Mouse (Mus musculus): ENCODE measurements around the gene Tnr. TPM values are rescaled to one million over a fixed set of nuclear protein-coding genes. Genes with fewer than 3 reads are reported as not detected.

Tnr gene
- polyA plus RNA-seq (2012; ENCODE audit: insufficient read depth, insufficient read length, missing spikeins) = not detected in 2 replicates

DNA sequence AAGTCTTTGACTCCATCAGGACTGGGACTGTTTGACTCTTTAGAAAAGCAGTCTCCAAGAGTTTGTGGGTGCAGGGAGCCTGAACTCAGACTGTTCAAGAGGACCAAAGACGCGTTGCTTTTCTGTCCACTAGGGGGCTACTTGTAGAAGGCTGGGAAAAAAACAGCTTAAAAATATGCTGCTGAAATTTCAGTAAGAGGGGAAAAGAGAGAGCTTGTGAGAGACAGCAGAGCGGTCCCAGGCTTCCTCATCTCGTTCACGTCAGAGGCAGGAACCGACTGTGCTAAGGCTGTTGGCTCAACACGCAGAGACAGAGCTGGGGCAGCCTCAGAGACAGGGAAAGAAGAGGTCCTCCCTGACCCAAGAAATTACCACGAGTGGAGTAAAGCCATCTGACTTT, at the start of gene Tnr:
Gene Tnr (plus strand): TSS at position 192 of the 400 bp plus-strand sequence.
- no peaks in the 10 kb centered on the region for H3K4me1 ChIP-seq (ENCODE audit: control insufficient read depth, insufficient read depth, insufficient read length, low read length)

DNA sequence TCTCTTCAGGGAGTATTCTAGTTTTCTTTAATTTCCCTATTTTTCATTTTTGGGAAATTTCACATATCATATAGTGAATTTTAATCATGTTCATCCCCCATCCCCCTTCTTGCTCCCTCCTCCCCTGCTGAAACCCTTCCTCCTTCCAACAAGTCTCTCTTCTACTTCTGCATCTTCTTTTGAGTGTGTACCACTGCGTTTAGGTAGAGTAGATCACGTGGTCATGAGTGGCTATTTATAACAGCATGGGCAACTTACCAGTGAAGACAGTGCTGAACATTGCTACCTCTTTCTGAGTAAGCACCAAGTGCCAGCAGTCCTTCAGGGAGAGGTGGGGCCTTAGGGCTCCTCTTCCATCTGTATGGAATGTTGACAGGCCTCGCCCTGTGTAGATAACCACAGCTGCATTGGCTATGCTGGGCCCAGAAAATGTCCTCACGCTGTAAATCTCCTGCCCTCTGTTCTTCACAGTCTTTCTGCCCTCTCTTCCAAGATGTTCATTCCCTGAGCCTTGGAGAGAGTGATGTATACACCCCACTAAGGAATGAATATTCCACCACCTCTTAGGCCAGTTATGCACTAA, 33.6 kb upstream of the Tnr start:
- no peak overlapping the region for H3K27ac ChIP-seq (replicated peaks; ENCODE audit: low read depth, low read length)
- H3K4me3 ChIP-seq (ENCODE audit: insufficient read depth, low read depth, low read length) = no peak overlapping the region

More for the DNA sequence above, at the start of gene Tnr:
- no peak within 1 kb of the TSS for H3K4me3 ChIP-seq (ENCODE audit: insufficient read depth, low read depth, low read length)
- no peak within 1 kb of the TSS for H3K27ac ChIP-seq (replicated peaks; ENCODE audit: low read depth, low read length)

DNA sequence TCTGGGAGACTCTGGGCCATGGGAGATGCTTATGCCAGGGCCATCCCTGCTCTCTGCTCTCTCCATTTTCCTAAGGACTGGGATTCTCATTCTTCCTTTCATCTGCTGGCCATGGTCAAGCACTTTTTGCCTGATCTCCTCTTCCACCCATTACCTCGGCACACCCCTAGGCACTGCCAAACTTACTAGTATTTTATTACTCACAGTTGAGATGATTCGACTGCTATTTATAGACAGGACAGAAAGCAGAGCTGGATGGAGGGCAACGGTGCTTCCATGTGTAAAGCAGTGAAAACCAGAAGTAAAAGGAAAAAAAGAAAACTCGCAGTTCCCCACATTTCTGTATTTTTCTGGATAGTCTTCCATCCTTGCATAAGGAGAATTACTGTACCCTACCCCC, 31.0 kb upstream of the Tnr start:
- Histone ChIP-seq H3K4me1 (ENCODE audit: control insufficient read depth, insufficient read depth, insufficient read length, low read length) (no peaks in the 10 kb centered on the region), H3K4me3 (ENCODE audit: insufficient read depth, low read depth, low read length) (no peak overlapping the region), H3K27ac (replicated peaks; ENCODE audit: low read depth, low read length) (no peak overlapping the region)

More for the DNA sequence above, 33.6 kb upstream of the Tnr start:
- H3K4me1 ChIP-seq (ENCODE audit: control insufficient read depth, insufficient read depth, insufficient read length, low read length) = no peaks in the 10 kb centered on the region

DNA sequence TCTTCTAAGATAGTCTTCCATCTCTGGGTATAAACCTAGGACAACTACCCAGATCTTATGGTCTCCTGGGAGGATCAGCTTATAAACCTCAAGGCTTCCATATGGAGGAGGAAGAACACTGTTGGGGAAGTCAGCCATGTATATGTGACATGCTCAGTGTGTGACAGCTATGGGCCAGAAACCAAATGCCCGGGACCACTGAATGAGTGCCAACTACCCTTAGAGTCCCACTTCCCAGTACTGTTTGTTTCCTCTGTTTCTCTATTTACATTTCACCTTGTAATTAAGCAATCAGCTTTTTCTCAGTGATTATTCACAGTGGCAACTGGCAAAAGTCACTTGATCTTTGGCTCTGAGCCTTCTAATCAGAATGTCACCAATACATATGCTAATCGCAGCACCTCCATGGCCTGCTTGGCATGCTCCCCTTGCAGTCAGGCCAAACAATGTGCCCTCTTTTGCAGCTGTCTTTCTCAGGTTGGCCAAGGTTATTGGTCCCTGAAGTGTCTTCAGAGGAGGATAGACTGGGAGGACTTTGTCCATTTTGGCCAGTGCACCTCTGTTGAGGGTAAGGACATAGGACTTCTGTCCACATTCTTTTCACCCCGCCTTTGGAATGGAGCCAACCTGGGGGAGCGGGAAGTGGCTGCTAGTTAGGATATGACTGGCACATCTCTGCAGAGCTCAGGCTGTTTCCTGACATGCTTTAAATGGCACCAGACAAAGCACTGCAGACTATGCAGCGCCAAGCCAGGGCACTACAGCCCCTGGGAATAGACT, 29.7 kb upstream of the Tnr start:
- Histone ChIP-seq H3K4me3 (ENCODE audit: insufficient read depth, low read depth, low read length) (no peak overlapping the region), H3K27ac (replicated peaks; ENCODE audit: low read depth, low read length) (no peak overlapping the region)

DNA sequence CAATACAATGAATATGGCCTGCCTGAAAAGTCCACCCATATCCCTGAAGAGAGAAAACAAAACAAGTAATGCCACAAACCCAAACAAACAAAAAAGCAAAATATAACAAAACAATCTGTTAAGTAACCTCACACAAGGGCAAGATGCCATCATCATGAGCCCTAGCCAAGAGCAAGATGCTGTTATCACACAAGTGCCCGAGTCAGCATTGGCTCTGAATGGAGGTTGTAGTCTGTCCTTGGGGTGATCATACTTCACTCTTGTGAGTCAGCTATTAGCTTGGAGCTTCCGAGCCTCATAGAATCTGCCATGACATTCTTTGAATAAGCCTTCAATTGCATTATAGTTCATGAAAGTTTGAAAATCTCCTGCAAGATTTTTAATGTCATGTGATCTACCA, 25.3 kb upstream of the Tnr start:
- no peak overlapping the region for H3K4me3 ChIP-seq (ENCODE audit: insufficient read depth, low read depth, low read length)
- H3K27ac ChIP-seq (replicated peaks; ENCODE audit: low read depth, low read length) = no peak overlapping the region
- no peaks in the 10 kb centered on the region for H3K4me1 ChIP-seq (ENCODE audit: control insufficient read depth, insufficient read depth, insufficient read length, low read length)

More for the DNA sequence above, 29.7 kb upstream of the Tnr start:
- H3K4me1 ChIP-seq (ENCODE audit: control insufficient read depth, insufficient read depth, insufficient read length, low read length) = no peaks in the 10 kb centered on the region

DNA sequence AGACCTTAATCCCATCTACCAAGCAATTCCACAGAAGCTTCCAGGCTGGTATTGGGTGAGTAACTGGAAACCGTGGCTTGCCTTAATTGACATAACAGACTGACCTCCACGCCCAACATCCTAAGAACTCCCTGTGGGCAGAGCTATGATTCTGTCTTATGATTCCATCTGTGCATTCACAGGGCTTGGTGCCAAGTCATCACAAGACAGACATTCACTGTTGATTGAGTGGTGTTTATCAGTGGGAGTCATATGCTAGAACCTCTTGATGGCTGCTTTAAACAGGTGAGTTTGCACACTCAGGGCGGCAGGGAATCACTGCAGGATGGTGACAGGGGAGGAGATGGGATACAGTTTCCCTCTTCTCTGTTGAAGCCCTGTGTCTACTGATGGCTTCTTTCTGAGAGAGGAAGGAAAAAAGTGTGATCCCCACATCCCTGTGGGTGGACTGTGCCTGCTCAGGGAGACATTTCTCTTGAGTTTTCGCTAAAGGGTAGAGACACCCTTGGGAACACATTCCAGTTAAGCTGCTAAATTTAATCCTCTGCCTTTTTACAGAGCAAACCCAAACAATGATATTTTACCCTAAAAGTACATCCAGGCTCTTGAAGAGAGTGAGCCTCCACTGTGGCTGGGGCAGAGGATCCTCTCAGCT, 23.6 kb upstream of the Tnr start:
- no peak overlapping the region for H3K27ac ChIP-seq (replicated peaks; ENCODE audit: low read depth, low read length)
- no peaks in the 10 kb centered on the region for H3K4me1 ChIP-seq (ENCODE audit: control insufficient read depth, insufficient read depth, insufficient read length, low read length)
- H3K4me3 ChIP-seq (ENCODE audit: insufficient read depth, low read depth, low read length) = no peak overlapping the region

DNA sequence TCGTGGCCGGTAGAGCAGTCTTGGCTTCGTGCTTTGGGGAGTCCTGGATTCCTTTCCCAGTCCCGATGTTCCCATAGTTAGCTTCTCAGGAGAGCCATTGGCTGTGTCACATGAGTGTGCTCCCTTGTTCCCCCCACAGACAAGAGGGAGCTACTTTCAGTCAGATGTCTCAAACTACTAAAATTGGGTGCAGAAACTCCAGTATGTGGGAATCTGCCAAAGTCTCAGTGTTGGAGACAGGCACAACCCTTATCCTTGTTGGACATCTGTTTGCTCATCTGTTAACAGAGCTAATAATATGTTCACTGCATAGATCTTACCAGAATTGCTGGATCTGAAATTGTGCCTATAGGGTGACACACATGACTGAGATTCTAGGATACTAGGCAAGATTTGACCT, 21.7 kb upstream of the Tnr start:
- H3K27ac ChIP-seq (replicated peaks; ENCODE audit: low read depth, low read length) = no peak overlapping the region
- no peak overlapping the region for H3K4me3 ChIP-seq (ENCODE audit: insufficient read depth, low read depth, low read length)
- H3K4me1 ChIP-seq (ENCODE audit: control insufficient read depth, insufficient read depth, insufficient read length, low read length) = no peaks in the 10 kb centered on the region

DNA sequence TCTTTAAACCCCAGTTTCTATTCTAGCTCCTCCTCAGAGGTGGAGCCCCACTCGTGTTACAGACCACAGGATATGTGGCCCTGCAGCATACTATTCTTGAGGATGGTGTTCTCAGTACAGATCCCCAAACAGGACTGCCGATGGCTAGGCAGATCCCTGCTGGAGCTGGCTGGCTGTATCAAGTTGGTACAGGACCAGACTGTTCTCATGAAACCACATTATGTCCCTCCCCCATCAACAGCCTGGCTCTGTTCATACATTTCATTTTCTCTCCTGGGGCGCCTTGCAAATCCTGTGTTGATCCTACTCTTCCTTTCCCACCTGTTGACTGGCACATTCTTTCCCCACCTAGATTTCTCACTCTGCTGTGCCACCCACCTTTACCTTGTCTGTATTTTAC, 12.9 kb upstream of the Tnr start:
- no peak overlapping the region for H3K4me3 ChIP-seq (ENCODE audit: insufficient read depth, low read depth, low read length)
- no peak overlapping the region for H3K27ac ChIP-seq (replicated peaks; ENCODE audit: low read depth, low read length)
- H3K4me1 ChIP-seq (ENCODE audit: control insufficient read depth, insufficient read depth, insufficient read length, low read length) = no peaks in the 10 kb centered on the region

DNA sequence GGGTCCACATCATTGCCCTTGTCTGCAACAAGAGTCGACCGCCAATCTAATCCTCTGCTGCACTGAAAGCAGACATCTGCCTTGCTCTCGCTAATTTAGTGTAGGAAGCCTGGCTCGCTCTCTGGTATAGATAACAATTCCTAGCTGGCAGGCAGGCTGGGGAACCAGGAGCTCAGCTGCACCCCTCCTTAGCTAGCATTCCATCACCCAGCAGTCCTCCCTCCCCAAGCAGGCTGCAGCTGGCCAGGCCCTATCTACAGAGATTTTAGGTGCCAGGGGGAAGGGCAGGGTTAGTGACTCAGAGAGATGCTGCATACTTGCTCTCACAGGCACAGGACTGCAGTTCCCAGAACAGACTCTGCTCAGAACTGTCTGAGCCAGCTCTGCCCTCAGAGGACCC, 5.9 kb upstream of the Tnr start:
- no peak overlapping the region for H3K27ac ChIP-seq (replicated peaks; ENCODE audit: low read depth, low read length)
- H3K4me3 ChIP-seq (ENCODE audit: insufficient read depth, low read depth, low read length) = no peak overlapping the region
- H3K4me1 ChIP-seq (ENCODE audit: control insufficient read depth, insufficient read depth, insufficient read length, low read length) = no peaks in the 10 kb centered on the region

DNA sequence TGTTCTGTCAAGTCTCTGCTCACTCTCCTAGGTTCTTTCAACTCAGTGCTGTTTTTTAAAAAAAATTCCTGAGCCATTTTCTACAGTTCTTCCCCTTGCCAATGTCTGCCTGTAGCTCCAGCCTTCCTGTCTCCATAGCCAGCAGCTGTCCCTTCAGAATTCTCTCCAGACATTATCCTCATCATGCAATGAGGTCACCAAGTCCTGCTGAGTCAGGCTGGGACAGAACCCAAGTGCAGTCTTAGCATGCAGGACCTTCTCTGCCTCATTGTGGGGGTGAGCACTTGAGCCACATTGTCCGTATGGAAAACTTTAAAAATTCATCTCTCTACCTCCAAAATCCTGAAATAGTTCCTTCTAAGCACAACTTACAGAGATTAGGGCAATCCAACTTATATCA, 4.4 kb upstream of the Tnr start:
- no peak overlapping the region for H3K27ac ChIP-seq (replicated peaks; ENCODE audit: low read depth, low read length)
- H3K4me1 ChIP-seq (ENCODE audit: control insufficient read depth, insufficient read depth, insufficient read length, low read length) = no peaks in the 10 kb centered on the region
- no peak overlapping the region for H3K4me3 ChIP-seq (ENCODE audit: insufficient read depth, low read depth, low read length)

DNA sequence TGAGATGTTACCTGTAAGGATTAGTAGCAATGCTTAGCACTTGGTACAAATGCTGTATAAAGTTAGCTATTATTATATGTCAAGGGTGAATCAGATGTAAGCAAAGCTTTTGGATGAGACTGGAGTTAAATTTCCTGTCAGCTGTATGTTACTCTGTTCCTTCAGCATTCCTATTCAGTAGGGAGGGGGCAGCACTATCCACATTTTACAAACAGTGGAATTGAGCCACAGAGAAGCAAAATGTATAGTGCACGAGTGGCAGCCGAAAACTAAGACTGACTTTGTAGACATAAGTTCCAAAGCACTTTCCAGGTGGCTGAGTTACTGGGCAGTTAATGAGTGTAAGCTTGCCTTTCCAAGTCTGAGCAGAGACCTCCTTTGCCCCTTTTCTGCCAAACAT, 500 bp upstream of the Tnr start:
- H3K4me3 ChIP-seq (ENCODE audit: insufficient read depth, low read depth, low read length) = no peak overlapping the region
- H3K27ac ChIP-seq (replicated peaks; ENCODE audit: low read depth, low read length) = no peak overlapping the region
- H3K4me1 ChIP-seq (ENCODE audit: control insufficient read depth, insufficient read depth, insufficient read length, low read length) = no peaks in the 10 kb centered on the region

DNA sequence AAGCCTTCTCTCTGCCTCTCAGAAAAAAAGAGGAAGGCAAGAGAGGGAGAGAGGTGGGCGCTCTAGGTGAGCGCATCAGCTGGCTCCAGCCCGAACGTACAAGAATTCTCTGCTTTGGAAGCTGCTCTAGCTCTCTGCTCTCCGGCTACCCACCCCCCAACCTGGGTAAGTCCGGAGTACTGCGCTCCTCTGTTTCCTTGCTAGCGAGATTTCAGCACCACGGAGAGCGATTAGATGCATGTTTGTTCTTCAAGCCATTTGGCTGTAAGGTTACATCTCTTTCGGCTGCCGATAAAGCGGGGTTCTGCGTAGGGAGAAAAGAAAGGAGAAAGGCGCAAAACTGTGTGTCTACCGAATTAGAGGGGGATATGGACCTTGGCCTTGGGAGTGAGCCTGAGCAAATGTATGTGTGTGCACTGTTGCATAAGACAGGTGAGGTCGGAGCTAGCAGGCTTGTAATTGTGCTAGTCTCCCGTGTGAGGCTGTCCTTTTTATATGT, 531 bp downstream of the Tnr start:
- H3K4me1 ChIP-seq (ENCODE audit: control insufficient read depth, insufficient read depth, insufficient read length, low read length) = no peaks in the 10 kb centered on the region
- H3K27ac ChIP-seq (replicated peaks; ENCODE audit: low read depth, low read length) = no peak overlapping the region
- H3K4me3 ChIP-seq (ENCODE audit: insufficient read depth, low read depth, low read length) = no peak overlapping the region

DNA sequence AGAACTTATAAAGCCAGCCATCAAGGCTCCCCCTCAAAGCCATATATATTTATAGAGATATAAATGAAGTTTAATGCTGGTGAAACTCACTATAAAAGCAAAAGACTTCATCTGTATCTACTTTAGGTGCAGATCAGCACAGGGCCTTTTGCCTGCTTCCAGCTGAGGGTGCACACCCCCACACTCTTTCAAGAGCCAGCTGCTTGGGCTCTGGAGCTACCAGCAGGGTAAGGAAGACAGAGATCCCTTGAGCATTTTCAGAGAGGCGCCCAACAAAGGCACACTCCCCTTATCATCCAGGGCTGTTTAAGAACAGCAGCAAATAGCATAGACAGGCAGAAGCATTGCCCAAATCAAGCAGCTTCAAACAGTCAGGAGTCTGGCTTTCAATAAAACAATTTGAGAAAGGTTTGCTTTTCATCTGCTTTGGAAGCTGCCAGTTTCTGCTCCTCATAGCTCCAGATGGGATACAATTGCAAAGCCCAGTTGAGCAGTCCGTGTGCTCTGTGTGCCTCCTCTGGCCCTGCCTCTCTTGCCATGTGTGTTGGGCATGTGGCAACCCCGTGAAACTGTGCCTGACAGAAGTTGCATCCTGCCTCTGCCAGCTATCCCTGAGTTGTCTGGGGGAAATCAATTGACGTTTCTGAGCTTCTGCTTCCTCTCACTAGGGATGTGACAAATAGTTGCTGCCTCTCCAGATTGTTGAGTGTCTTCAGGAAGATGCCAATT, 9.4 kb downstream of the Tnr start:
- Histone ChIP-seq H3K4me3 (ENCODE audit: insufficient read depth, low read depth, low read length) (no peak overlapping the region), H3K4me1 (ENCODE audit: control insufficient read depth, insufficient read depth, insufficient read length, low read length) (no peaks in the 10 kb centered on the region), H3K27ac (replicated peaks; ENCODE audit: low read depth, low read length) (no peak overlapping the region)

DNA sequence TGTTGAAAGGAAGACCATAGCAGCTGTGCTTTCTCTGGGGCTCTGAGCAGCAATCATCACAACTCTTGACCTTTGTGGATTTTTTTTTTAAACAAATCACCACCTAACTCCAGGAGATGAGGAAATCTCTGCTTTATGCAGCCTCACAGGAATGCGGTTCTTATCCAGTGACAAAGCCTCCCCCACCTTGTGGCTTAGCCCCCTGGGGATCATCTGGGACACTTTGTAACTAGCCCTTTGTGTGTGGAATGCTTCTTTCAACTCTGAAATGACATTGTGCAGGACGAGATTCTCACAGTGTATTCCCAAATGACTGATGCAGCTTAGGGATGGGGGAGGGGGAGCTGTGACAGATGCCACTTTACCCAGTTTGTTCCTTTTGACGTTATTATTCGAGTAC, 12.0 kb downstream of the Tnr start:
- Histone ChIP-seq H3K4me1 (ENCODE audit: control insufficient read depth, insufficient read depth, insufficient read length, low read length) (no peaks in the 10 kb centered on the region), H3K27ac (replicated peaks; ENCODE audit: low read depth, low read length) (no peak overlapping the region), H3K4me3 (ENCODE audit: insufficient read depth, low read depth, low read length) (no peak overlapping the region)

DNA sequence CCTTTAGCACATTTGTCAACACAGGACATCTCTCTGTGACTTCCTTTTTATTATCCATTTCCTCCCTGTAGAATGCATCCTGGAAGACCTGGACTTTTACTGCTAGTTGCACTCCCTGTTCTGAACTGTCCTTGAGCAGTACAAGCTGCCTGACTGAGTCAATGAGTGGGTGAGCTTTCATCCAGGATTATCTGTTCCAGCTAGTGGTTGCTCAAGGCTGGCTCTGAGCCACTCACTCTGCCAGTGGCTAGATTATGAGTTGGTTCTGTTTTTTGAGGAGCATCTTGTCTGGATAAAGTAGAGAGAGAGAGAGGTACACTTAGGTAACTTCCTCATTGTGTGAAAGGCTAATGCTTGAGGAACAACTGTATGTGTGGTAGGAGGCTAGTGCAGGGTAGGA, 14.0 kb downstream of the Tnr start:
- Histone ChIP-seq H3K4me3 (ENCODE audit: insufficient read depth, low read depth, low read length) (no peak overlapping the region), H3K4me1 (ENCODE audit: control insufficient read depth, insufficient read depth, insufficient read length, low read length) (no peaks in the 10 kb centered on the region), H3K27ac (replicated peaks; ENCODE audit: low read depth, low read length) (no peak overlapping the region)

Measured in brown adipose tissue, adult 24 weeks (tissue).